Mouse (Mus musculus): ENCODE measurements around the gene Metap1d.

GRCm38 (mm10) chr2:71517466-71518099, 64.5 kb downstream of the Metap1d start:
- TF ChIP-seq POLR2A (IDR thresholded peaks at IDR 0.05; ENCODE audit: borderline replicate concordance, insufficient read depth, low read length) (no peak), CTCF (IDR thresholded peaks at IDR 0.05; ENCODE audit: borderline replicate concordance, insufficient read depth, low read depth, low read length) (no peak)

All from cerebellum, adult 2 months (tissue).